Mouse (Mus musculus) retina, adult 2 months (tissue): Measurements from ENCODE around the gene Phgr1.

Experiments
- DNase-seq: peaks from one replicate; pipeline ENCODE4 v3.0.0-alpha.2; 2012; ENCODE audit warnings: low read depth, low spot score

Phgr1 gene

GRCm38 (mm10) chr2:118779065-118779464 is 6.5 kb downstream of the Phgr1 start:
- DNase-seq, result no peak

GRCm38 (mm10) chr2:118779504-118780480 is 7.2 kb downstream of the Phgr1 start, which contains the start of gene Disp2:
Disp2 (plus strand) TSS chr2:118779719.
- peak; percentile 82 for DNase-seq

GRCm38 (mm10) chr2:118781115-118781514 is 8.5 kb downstream of the Phgr1 start:
- no peak for DNase-seq

GRCm38 (mm10) chr2:118782303-118782702 is 9.7 kb downstream of the Phgr1 start:
- no peak for DNase-seq

GRCm38 (mm10) chr2:118783093-118783492 is 10.5 kb downstream of the Phgr1 start:
- DNase-seq, result no peak

- no peak for DNase-seq
Measured at GRCm38 (mm10) chr2:118783663-118784062, 11.1 kb downstream of the Phgr1 start.

GRCm38 (mm10) chr2:118786525-118786924 is 14.0 kb downstream of the Phgr1 start:
- DNase-seq, result no peak

- no peak for DNase-seq
Measured at GRCm38 (mm10) chr2:118789501-118789900, 16.9 kb downstream of the Phgr1 start.

- no peak for DNase-seq
Measured at GRCm38 (mm10) chr2:118790221-118790550, 17.6 kb downstream of the Phgr1 start.

GRCm38 (mm10) chr2:118790551-118791525 is 18.3 kb downstream of the Phgr1 start:
- DNase-seq, result no peak

- no peak for DNase-seq
Measured at GRCm38 (mm10) chr2:118791591-118792258, 19.2 kb downstream of the Phgr1 start.

GRCm38 (mm10) chr2:118792259-118792613 is 19.7 kb downstream of the Phgr1 start:
- DNase-seq, result no peak

- no peak for DNase-seq
Measured at GRCm38 (mm10) chr2:118793636-118794035, 21.1 kb downstream of the Phgr1 start.

- no peak for DNase-seq
Measured at GRCm38 (mm10) chr2:118802542-118803118, 30.1 kb downstream of the Phgr1 start.

- no peak for DNase-seq
Measured at GRCm38 (mm10) chr2:118804474-118804873, 31.9 kb downstream of the Phgr1 start.

GRCm38 (mm10) chr2:118805137-118805536 is 32.6 kb downstream of the Phgr1 start:
- no peak for DNase-seq

- DNase-seq, result no peak
Measured at GRCm38 (mm10) chr2:118805756-118806155, 33.2 kb downstream of the Phgr1 start.

GRCm38 (mm10) chr2:118806860-118807259 is 34.3 kb downstream of the Phgr1 start:
- no peak for DNase-seq

GRCm38 (mm10) chr2:118810861-118811260 is 38.3 kb downstream of the Phgr1 start:
- no peak for DNase-seq

GRCm38 (mm10) chr2:118812724-118813123 is 40.2 kb downstream of the Phgr1 start:
- no peak for DNase-seq
